In genomic region chr10:67209916-67210675, GRCm38 (mm10) we compare ENCODE assay signal across 16 mouse cellular contexts.
DNase-seq lines count a peak whose midpoint lies in the region; ATAC-seq and TF ChIP-seq lines count a peak whose summit lies in the region.
"Had no signal": no experiment of that assay in that cellular context is flagged by ENCODE, and none has a peak within 500 bp of the region (broad histone marks: within the 10 kb centered on the region; RNA-seq: fewer than 3 reads in every experiment).

No protein-coding gene starts in this region.

- TF ChIP-seq EP300 in liver, postnatal 0 days (IDR thresholded peaks at IDR 0.05; ENCODE audit: low read depth) = no peak
- TF ChIP-seq EP300 in MEL (IDR thresholded peaks at IDR 0.05; ENCODE audit: low read depth in 1 of 2, low read length in 2 of 2) = peak in 1 of 2 experiments; percentile 25; a peak in 1 of 4 replicates

- peaks cover 52% of the 10 kb centered on the region for H3K79me2 ChIP-seq in MEL (ENCODE audit: control insufficient read depth, insufficient read depth, low read length, poor library complexity)

- peak overlapping the region; percentile 2; the same call in 1 of the 2 replicates for H3K27ac ChIP-seq in forebrain, embryonic 15.5 days (replicated peaks)
- H3K27ac ChIP-seq in forebrain, embryonic 14.5 days (ENCODE audit: low read depth, low read length) = no peak overlapping the region
- 0 out of 2 replicates have a peak overlapping the region, but pooled peaks have one; percentile 11 for H3K27ac ChIP-seq in liver, postnatal 0 days (ENCODE audit: low read depth)
- H3K27ac ChIP-seq in liver, embryonic 11.5 days (ENCODE audit: low read depth, low read length) = no peak overlapping the region
- H3K27ac ChIP-seq in MEL (ENCODE audit: control insufficient read depth, low read depth, low read length) = no peak overlapping the region
- H3K27ac ChIP-seq in cerebellum, adult 2 months (ENCODE audit: insufficient read depth, low read length) = no peak overlapping the region
- H3K27ac ChIP-seq: heart, embryonic 15.5 days; hindbrain, embryonic 15.5 days; stomach, embryonic 15.5 days had no signal

- TF ChIP-seq CTCF in liver, postnatal 0 days (IDR thresholded peaks at IDR 0.05; ENCODE audit: low read depth) = 0 out of 2 replicates have a peak, but pooled peaks have one; percentile 12
- no peak for TF ChIP-seq CTCF in MEL (IDR thresholded peaks at IDR 0.05 in 2 of 3, conservative IDR thresholded peaks at IDR 0.05 in 1 of 3; ENCODE audit: control insufficient read depth in 1 of 3, insufficient read depth in 1 of 3, low read depth in 2 of 3, low read length in 3 of 3, poor library complexity in 1 of 3, severe bottlenecking in 1 of 3)
- TF ChIP-seq CTCF in cerebellum, adult 2 months (IDR thresholded peaks at IDR 0.05; ENCODE audit: borderline replicate concordance, insufficient read depth, low read depth, low read length) = no peak

- TF ChIP-seq RAD21 in MEL (IDR thresholded peaks at IDR 0.05; ENCODE audit: low read depth, low read length) = no peak; the same call in 1 of the 2 replicates

- no peak for TF ChIP-seq POLR2A in MEL (IDR thresholded peaks at IDR 0.05; ENCODE audit: control insufficient read depth in 1 of 2, insufficient read depth in 1 of 2, low read depth in 1 of 2, low read length in 2 of 2, poor library complexity in 1 of 2)
- TF ChIP-seq POLR2A in cerebellum, adult 2 months (IDR thresholded peaks at IDR 0.05; ENCODE audit: borderline replicate concordance, insufficient read depth, low read length) = no peak

- H3K4me1 ChIP-seq in forebrain, embryonic 15.5 days = peaks cover 13% of the 10 kb centered on the region
- H3K4me1 ChIP-seq in forebrain, embryonic 14.5 days (ENCODE audit: control insufficient read depth, insufficient read depth, low read length) = no peaks in the 10 kb centered on the region; the same call in 1 of the 2 replicates
- peaks cover 21% of the 10 kb centered on the region for H3K4me1 ChIP-seq in liver, postnatal 0 days (ENCODE audit: insufficient read depth)
- peaks cover 5% of the 10 kb centered on the region for H3K4me1 ChIP-seq in liver, embryonic 11.5 days (replicated peaks; ENCODE audit: control insufficient read depth, insufficient read depth, low read length)
- peaks cover 11 to 14% of the 10 kb centered on the region in 2 experiments for H3K4me1 ChIP-seq in MEL (ENCODE audit: control insufficient read depth in 1 of 2, insufficient read depth in 2 of 2, low read length in 2 of 2)
- H3K4me1 ChIP-seq in cerebellum, adult 2 months (ENCODE audit: control insufficient read depth, insufficient read depth, low read length) = peaks cover 19% of the 10 kb centered on the region
- H3K4me1 ChIP-seq: hindbrain, embryonic 15.5 days had no signal

- no peaks in the 10 kb centered on the region for H3K36me3 ChIP-seq in forebrain, embryonic 15.5 days
- no peaks in the 10 kb centered on the region for H3K36me3 ChIP-seq in forebrain, embryonic 14.5 days (ENCODE audit: control insufficient read depth, insufficient read depth, low read length)
- H3K36me3 ChIP-seq in liver, postnatal 0 days (replicated peaks; ENCODE audit: insufficient read depth, low read length) = no peaks in the 10 kb centered on the region
- H3K36me3 ChIP-seq in liver, embryonic 11.5 days (ENCODE audit: control insufficient read depth, insufficient read depth, low read length) = no peaks in the 10 kb centered on the region
- peaks cover 0 to 20% of the 10 kb centered on the region in 2 experiments; a peak in 3 of 4 replicates for H3K36me3 ChIP-seq in MEL (ENCODE audit: control insufficient read depth in 1 of 2, insufficient read depth in 2 of 2, low read length in 2 of 2)
- H3K36me3 ChIP-seq: heart, embryonic 15.5 days; hindbrain, embryonic 15.5 days; stomach, embryonic 15.5 days had no signal

- DNase-seq in forebrain, embryonic 14.5 days (ENCODE audit: low spot score) = no peak
- DNase-seq in liver, postnatal 0 days = no peak
- DNase-seq in liver, embryonic 11.5 days (ENCODE audit: low spot score) = no peak
- peak; percentile 54 for DNase-seq in MEL (ENCODE audit: low read depth, low spot score)
- DNase-seq in naive thymus-derived CD4-positive, alpha-beta T cell, adult 2 months (ENCODE audit: low read depth) = peak; percentile 39
- DNase-seq in cerebellum, adult 2 months = no peak
- DNase-seq in layer of hippocampus, adult 11-12 months (ENCODE audit: low spot score) = no peak
- DNase-seq: adrenal gland, adult 8-10 months; gastrocnemius, postnatal 10 days; kidney, postnatal 4 days; lung, postnatal 10 days; right cerebral cortex, postnatal 14 days had no signal

- no peaks in the 10 kb centered on the region for H3K27me3 ChIP-seq in forebrain, embryonic 15.5 days
- no peaks in the 10 kb centered on the region for H3K27me3 ChIP-seq in forebrain, embryonic 14.5 days (replicated peaks; ENCODE audit: control insufficient read depth, insufficient read depth, low read length)
- H3K27me3 ChIP-seq in liver, postnatal 0 days (ENCODE audit: insufficient read depth, low read length) = no peaks in the 10 kb centered on the region
- H3K27me3 ChIP-seq in liver, embryonic 11.5 days (replicated peaks; ENCODE audit: control insufficient read depth, insufficient read depth, low read length) = no peaks in the 10 kb centered on the region
- H3K27me3 ChIP-seq in MEL (ENCODE audit: control insufficient read depth in 1 of 2, insufficient read depth in 2 of 2, low read length in 2 of 2) = no peaks in the 10 kb centered on the region
- H3K27me3 ChIP-seq in cerebellum, adult 2 months (ENCODE audit: control insufficient read depth, insufficient read depth, low read length) = no peaks in the 10 kb centered on the region
- H3K27me3 ChIP-seq: heart, embryonic 15.5 days; hindbrain, embryonic 15.5 days; stomach, embryonic 15.5 days had no signal

- no peak for ATAC-seq in forebrain, embryonic 15.5 days (replicated peaks)
- ATAC-seq in forebrain, embryonic 14.5 days = no peak
- ATAC-seq in liver, postnatal 0 days = no peak
- no peak for ATAC-seq in liver, embryonic 11.5 days (replicated peaks; ENCODE audit: low FRiP score)

- no peaks in the 10 kb centered on the region for H3K9me3 ChIP-seq in forebrain, embryonic 15.5 days
- no peaks in the 10 kb centered on the region for H3K9me3 ChIP-seq in forebrain, embryonic 14.5 days (replicated peaks; ENCODE audit: control insufficient read depth, low read length)
- no peaks in the 10 kb centered on the region for H3K9me3 ChIP-seq in liver, postnatal 0 days (ENCODE audit: low read length)
- no peaks in the 10 kb centered on the region for H3K9me3 ChIP-seq in liver, embryonic 11.5 days (ENCODE audit: control insufficient read depth, low read length)
- no peaks in the 10 kb centered on the region for H3K9me3 ChIP-seq in MEL (replicated peaks; ENCODE audit: insufficient read depth, low read length)
- H3K9me3 ChIP-seq: heart, embryonic 15.5 days; hindbrain, embryonic 15.5 days; stomach, embryonic 15.5 days had no signal

- H3K4me2 ChIP-seq in forebrain, embryonic 15.5 days (replicated peaks) = no peak overlapping the region
- H3K4me2 ChIP-seq in forebrain, embryonic 14.5 days (ENCODE audit: low read length) = no peak overlapping the region
- H3K4me2 ChIP-seq in liver, postnatal 0 days (ENCODE audit: low read depth, low read length) = no peak overlapping the region
- H3K4me2 ChIP-seq in liver, embryonic 11.5 days = no peak overlapping the region
- H3K4me2 ChIP-seq: heart, embryonic 15.5 days; hindbrain, embryonic 15.5 days; stomach, embryonic 15.5 days had no signal

- 84% methylated on average over 4 of the region's 4 CpGs for WGBS in forebrain, embryonic 15.5 days
- 82% methylated on average over 4 of the region's 4 CpGs for WGBS in forebrain, embryonic 14.5 days
- 41% methylated on average over 4 of the region's 4 CpGs for WGBS in liver, postnatal 0 days (ENCODE audit: insufficient replicate concordance)
- WGBS in liver, embryonic 11.5 days = 60% methylated on average over 4 of the region's 4 CpGs
- 45% methylated on average over 4 of the region's 4 CpGs for WGBS in cerebellum, adult 2 months

- no peak overlapping the region for H3K9ac ChIP-seq in forebrain, embryonic 15.5 days (replicated peaks)
- H3K9ac ChIP-seq in forebrain, embryonic 14.5 days (ENCODE audit: low read length) = no peak overlapping the region
- H3K9ac ChIP-seq in liver, postnatal 0 days (replicated peaks) = no peak overlapping the region
- no peak overlapping the region for H3K9ac ChIP-seq in liver, embryonic 11.5 days (ENCODE audit: low read depth, low read length)
- H3K9ac ChIP-seq in MEL (ENCODE audit: control insufficient read depth, low read depth, low read length, poor library complexity, severe bottlenecking) = no peak overlapping the region
- H3K9ac ChIP-seq: heart, embryonic 15.5 days; hindbrain, embryonic 15.5 days; stomach, embryonic 15.5 days had no signal

- H3K4me3 ChIP-seq in forebrain, embryonic 15.5 days = no peak overlapping the region
- H3K4me3 ChIP-seq in forebrain, embryonic 14.5 days (ENCODE audit: low read depth, low read length) = no peak overlapping the region
- no peak overlapping the region for H3K4me3 ChIP-seq in liver, postnatal 0 days (ENCODE audit: low read depth, low read length)
- H3K4me3 ChIP-seq in liver, embryonic 11.5 days (ENCODE audit: low read depth, low read length) = no peak overlapping the region
- H3K4me3 ChIP-seq in MEL (ENCODE audit: control insufficient read depth in 1 of 2, insufficient read depth in 1 of 2, low read depth in 2 of 2, low read length in 2 of 2) = no peak overlapping the region
- H3K4me3 ChIP-seq in cerebellum, adult 2 months (replicated peaks; ENCODE audit: insufficient read depth, low read depth, low read length) = no peak overlapping the region
- H3K4me3 ChIP-seq: heart, embryonic 15.5 days; hindbrain, embryonic 15.5 days; stomach, embryonic 15.5 days had no signal

TF ChIP-seq in MEL, 35 proteins besides CTCF, POLR2A, EP300 and RAD21:
- TF ChIP-seq JUND (IDR thresholded peaks at IDR 0.05; ENCODE audit: low read depth, low read length) (no peak), MAFK (IDR thresholded peaks at IDR 0.05; ENCODE audit: borderline replicate concordance, low read depth, low read length) (0 out of 2 replicates have a peak, but pooled peaks have one; percentile 47)
TF ChIP-seq in MEL: peak in this region for 1.

Comparison
In these comparisons a context has a peak if more than half of its experiments do, and no peak if none do; other contexts are left out.
1. H3K27ac ChIP-seq: peak in forebrain, embryonic 15.5 days (single experiment) and liver, postnatal 0 days (single experiment); none in forebrain, embryonic 14.5 days (single experiment), liver, embryonic 11.5 days (single experiment), MEL (single experiment) and cerebellum, adult 2 months (single experiment).
2. DNase-seq: peak in MEL (single experiment) and naive thymus-derived CD4-positive, alpha-beta T cell, adult 2 months (single experiment); none in forebrain, embryonic 14.5 days (single experiment), liver, postnatal 0 days (single experiment), liver, embryonic 11.5 days (single experiment), cerebellum, adult 2 months (0 of 2) and layer of hippocampus, adult 11-12 months (single experiment).